Mouse (Mus musculus) cerebellum, postnatal 4 days (tissue): ENCODE measurements around the gene Cacna1d.

Source experiments
- DNase-seq, 2 experiments: peaks; one replicate each; pipeline ENCODE4 v3.0.0; 2022; ENCODE audit warnings: low spot score in 2 of 2, mixed read lengths in 1 of 2

Gene Cacna1d

DNA sequence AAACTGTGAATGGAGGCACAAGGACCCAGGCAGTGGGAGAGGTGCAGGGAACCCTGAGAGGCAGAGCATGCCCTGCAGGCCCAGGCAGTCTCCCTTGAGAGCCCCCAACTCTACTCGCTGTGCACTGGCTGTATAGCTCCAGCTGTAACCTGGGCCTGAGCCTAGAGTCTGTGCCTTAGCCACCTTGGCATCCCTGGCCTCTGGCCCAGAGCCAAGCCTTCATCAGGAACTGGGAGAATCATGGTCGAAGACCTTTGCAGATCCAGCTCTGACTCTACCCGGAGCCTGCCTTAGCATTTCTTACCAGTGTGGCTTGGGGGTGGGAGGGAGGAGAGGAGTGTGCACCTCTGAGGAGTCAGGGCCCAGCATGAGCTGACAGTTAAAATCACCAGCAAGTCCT, 322.4 kb downstream of the Cacna1d start:
- DNase-seq, result no peak

DNA sequence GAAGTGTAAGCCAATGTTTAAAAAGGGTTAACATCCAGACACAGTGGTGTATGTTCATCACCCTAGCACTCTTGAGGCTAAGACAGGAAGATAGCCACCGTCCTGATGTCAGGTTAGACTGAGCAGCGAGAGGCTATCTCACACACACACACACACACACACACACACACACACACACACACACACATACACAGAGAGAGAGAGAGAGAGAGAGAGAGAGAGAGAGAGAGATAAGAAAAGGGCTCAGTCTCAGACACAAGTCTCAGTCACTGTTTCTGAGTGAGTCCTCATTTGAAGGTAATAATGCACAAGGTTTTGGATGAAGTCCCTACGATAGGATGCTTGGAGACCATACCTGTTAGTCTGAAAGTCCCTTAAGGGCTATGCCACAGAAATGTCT, 322.9 kb downstream of the Cacna1d start:
- DNase-seq, result no peak

DNA sequence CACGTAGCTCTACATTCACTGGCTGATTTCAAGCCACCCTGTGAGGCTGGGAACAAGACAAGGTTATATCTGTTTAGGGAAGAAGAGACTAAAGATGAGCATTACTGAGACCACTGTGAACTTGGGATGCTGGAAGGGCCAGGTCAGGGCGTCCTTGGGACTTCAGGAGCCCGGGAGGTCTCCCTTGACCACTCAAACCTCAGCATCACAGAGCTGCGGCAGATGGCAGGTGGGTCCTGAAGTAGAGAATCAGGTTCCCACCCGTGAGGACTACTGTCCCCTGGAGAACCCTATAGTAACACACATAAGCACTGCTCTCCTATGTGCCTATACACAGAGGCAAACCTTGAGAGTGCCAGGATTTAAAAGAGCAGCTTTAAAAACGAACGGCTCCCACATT, 323.6 kb downstream of the Cacna1d start:
- DNase-seq, result no peak

DNA sequence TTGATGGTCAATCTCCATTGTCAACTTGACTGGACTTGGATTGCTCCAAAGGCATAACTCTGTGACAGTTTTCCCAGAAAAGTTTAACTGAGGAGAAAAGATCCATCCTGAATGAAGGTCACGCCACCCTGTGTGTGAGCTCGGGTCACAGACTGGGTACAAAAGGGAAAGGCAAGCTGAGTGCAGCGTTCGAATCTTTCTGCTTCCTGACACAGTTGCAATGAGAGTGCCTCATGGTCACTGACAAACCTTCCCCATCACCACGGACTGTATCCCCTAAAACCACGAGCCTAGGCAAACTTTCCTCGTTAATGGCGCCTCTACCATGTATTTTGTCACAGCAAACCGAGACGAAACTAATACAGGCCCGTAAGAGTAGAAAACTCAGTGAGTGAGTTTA, 325.2 kb downstream of the Cacna1d start:
- DNase-seq, result no peak

DNA sequence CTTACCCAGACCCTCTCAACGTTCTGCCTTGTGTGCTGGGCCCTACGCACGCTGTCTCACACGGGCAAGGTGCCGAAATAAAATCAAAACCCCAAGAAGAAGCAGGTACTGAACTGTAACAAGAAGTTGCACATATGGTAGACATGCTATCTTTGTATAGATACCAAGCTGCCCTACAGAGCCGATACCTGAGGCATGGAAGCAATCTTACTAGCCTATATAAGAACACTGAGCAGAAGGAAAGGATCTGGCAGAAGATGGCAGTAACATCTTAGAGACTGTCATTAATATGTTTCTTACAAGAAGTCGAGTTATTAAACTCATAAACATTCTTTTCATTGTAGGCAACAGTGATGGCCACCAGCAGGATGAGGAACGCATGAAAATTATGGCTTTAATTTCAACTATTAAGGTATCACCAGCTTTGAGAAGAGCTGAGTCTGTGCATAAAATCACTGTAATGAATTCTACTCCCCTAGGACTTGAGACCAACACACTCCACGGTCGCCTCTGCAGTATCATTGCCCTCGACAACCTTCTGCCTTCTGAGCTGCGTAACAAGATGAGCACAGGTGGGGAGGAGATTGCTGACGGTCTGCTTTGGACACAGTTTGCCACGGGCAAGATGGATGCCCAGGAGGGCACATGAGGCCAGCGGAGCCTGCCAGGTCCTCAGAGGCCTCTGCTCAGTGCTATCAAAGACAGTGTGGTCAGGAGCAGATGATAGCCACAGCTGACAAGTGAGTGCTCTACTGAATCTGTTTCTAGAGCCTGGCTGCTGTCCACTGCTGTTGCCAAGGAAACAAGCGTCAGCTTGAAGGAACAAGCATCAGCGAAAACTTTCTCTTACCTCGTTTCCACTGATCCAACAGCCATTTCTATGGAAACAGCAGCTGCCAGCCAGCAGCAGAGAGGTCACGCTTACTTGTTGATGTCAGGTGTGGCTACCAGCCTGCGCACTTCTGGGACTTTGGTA, 327.2 kb downstream of the Cacna1d start:
- peak in 1 of 2 experiments; percentile 53 for DNase-seq

DNA sequence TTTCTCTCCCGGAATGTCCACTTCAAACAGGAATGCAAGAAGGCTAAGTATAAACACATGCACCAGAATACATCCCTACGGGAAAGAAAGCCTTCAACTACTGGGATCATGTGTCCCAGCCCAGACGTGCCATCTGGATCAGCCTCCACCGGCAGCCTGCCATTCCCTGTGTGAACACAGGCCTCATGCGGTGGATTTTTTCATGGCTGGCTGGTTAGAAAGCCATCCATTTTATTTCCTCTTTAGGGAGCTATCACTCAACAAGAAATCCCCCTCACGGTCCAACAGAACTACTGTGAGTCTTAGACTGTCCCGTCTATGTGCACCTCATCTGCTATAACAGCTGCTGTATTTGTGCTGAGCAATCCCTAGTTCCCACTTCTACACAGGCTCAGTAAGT, 343.5 kb downstream of the Cacna1d start:
- peak in 1 of 2 experiments; percentile 49 for DNase-seq

DNA sequence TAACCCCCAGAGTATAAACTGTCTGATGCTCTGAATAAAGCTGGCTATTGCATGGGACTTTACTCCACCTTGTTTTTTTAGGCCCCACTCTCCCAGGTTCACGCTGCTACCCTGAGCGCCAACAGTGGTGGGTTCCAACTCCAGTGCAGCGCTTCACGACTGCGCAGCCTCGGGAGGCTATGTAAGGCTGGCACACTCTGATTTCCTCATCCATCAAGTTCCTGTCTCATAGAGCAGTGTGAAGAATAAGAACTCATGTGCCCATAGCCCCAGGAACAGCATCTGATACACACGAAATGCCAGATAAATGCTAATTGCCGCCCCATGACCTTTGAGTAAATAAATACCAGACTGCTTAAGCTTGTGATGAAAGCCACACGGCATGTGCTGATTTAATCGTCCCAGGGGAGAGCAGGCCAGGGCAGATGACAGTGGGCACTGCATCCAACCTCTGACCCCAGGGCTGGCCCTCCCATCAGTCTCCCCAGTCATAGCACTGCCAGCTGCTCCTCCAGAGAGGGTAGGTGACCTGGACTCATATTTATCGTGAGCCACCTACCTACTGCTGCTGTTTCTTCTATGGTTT, 352.8 kb downstream of the Cacna1d start:
- DNase-seq, result no peak

DNA sequence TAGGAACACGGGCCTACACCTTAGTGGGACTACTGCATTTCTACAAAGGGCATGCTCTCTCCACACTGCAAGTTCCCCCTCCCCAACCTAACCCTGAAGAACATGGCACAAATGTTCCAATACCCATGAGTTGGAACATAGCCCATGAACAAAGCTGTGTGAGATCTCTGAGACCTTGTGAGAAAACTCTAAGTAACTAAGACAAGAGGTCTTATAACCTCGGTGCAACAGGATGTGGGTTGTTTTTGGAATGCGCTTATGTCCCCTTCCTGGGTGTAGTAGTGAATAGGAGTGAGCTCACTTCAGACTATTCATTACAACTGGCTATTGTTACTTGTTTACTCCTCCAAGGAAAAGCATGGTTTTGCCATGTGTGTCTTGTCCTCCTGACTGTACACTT, 353.3 kb downstream of the Cacna1d start:
- no peak for DNase-seq

DNA sequence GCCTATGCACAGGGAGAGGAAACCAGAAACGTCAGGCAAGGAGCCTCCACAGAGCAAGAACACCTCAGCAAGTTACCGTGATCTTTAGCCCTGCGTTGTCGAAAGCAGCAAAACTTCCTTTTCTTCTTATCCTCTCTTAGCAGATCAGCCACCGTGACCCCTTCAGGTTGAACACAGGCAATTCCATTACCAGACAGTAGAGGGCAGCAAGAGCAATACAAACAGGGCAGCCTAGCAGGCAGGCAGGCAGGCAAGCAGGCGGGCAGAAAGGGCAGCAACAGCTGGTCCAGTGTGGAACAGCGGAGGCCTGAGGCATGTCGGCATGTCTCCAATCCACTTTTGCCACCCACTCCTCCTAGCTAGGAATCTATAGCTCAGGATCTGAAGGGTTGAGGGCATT, 354.3 kb downstream of the Cacna1d start:
- peak; percentile 73 to 88 for DNase-seq

DNA sequence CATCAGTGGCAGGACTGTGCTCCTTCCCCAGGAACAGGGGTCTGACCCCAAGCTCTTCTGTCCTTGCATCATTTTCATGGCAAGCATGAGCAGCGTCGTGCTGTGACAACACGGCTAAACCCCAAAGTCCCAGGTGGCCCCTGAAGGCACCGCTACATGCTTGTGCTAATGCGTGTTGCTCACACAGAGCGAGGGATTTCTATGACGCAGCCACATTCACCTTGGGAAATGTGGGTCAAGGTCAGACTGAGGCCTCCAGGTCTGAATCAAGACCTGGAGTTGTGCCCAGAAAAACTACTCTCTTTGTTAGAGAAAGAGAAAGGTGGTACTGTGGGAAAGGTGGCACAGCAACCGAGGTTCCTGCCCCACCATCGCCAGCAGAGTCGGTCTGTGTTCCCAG, 355.9 kb downstream of the Cacna1d start:
- no peak for DNase-seq

DNA sequence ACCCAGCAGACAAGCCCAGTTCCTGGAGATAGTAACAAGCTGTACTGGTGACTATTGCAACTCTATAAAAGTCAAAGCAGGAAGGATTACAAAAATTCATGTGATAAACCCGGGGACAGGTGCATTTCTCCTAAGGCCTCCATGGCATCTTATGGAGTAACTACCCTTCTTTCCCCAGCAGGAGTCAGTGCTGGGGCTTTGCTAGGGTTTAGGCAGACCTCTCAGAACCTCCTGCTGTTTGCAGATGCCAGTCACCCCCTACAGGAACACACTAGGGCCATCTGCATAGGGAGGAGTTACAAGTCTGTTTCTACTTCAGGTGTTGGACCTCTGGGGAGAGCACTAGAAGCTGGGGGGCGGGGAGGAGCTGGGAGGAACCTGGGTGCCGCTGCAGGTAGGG, 357.6 kb downstream of the Cacna1d start:
- DNase-seq, result no peak

DNA sequence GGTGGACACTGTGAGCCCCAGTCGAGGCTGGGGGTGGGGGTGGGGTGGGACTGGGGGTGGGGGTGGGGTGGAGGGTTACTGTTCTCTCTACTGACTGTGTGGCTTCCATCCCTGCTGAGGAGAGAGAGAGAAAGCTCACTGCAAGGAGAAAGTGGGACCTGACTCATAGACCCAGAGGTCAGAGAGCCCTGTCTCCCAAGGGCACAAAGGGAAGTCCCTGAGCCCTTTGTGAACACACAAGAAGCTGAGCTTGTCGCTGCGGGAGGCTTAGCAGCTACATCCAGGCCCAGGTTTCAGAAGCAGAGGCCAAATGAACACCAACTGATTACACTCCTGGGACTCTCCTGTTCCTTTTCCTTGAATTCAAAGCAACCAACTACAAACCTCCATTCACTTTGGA, 360.0 kb downstream of the Cacna1d start:
- no peak for DNase-seq

DNA sequence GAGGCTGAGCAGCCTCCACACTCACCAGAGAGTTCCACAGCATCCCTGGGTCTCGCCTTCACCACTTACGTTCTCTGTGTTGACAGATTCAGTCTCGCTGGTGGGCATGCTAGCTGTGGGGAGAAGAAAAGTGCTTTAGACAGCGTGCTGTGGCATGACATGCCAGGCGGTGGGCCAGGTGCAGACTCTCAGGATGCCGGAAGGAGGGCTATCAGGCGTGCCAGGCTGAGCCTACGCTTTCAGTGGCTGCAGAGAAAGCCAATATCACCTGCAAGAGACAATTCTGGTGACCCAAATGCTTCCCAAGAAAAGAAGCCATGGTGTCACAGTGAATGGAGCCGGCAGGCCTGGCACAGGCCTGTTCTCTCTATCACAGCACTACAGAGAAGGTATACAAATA, 361.2 kb downstream of the Cacna1d start:
- no peak for DNase-seq

DNA sequence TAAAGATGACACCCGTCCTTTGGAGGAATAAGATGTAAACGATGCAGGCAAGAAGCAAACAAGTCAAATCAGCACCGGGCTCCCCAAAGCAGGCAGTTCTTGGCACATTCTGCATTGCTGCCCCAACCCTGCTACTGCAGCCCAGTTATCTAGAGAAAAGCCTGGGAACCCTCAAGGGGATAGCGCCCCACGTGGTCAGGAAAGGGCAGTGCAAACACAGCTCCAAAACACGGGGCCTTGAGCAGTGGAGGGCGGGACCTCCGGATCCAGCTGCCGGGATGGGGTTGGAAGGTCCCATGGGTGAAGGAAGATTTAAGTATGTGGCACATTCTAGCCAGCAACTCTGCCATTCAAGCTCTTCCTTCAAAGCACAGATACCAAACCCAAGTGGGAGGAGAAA, 361.9 kb downstream of the Cacna1d start:
- peak in 1 of 2 experiments; percentile 54 for DNase-seq

DNA sequence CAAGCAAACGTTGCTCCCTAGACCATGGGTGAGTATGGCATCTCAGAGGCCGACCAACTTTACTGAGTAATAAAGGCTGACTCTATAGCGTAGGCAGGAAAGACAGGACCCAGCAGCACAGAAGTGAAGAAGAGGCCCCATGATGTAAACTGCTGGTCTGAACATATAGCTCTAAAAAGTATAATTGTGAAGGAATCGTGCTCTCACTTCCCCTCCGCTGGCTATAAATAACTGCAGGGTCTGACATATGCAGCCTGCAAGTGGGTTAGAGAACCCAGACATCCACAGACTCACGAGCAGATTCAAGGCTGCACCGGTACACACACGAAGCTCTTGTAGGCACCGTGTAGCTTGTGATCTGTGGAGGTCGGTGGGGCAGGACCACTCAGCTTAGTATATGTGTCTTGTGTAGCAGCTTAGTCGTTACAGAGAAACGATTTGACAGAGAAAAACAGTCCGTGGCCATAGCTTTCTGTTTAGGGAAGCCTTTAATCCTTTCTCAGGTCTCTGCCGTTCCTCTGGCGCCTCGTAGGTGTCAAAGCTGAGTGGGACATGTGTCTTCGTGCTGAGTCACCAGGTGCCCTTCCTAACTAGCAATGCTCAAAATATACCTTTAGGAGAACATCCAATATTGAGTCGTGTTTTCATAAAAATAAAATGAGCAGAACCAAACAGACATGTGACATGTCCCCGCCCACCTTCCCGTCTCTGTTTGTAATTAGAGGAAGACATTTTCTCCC, 366.1 kb downstream of the Cacna1d start:
- no peak for DNase-seq

DNA sequence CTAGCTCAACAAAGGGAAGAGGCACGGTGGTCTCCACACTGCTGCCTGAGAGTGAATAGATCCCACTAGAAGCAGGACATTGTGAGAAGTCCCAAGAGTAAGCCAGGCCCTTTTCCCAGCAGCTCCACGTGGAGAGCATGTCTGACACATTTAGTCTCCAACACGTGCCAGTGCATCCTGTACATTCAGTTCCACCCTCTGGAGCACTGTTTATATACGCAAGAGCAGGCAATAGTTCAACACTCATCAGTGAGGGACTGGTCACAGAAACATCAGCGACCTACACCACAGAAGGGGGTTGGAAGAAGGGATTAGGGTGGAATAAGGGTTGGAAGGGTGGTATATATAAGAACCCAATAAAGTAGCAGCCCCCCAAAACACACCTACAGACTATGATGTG, 371.2 kb downstream of the Cacna1d start:
- DNase-seq, result no peak

DNA sequence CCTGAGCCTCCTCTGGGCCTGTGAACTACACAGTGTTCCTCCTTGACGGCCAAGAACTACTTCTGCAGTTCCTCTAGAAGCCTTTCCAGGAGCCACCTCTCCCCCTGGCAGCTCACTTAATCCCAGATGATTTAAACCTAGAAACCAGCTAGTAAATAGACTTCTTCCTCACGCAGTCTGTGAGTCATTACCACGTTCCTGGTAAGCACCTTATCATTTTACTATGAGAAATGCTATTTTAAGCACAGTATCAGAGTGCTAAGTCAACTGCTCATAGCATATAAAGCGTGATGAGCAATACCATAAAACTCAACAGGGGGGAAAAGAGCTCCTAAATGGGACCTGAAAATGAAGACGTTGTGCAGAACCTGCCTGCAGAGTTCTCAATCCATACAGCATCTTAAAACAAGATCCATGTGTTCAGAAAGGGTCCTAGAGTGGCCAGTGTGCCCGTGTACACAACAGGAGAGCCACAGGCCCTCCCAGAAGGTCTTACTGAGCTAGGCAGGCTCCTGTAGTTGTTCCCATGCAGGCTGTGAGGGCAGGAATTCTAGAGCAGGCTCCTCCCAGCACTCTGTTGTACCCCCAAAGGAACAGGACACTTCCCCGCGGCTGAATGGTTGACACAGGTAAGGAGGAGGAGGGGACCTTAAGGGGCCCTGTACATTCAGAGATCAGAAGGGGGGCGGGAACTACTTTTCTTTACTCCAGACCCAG, 377.7 kb downstream of the Cacna1d start:
- DNase-seq, result no peak

DNA sequence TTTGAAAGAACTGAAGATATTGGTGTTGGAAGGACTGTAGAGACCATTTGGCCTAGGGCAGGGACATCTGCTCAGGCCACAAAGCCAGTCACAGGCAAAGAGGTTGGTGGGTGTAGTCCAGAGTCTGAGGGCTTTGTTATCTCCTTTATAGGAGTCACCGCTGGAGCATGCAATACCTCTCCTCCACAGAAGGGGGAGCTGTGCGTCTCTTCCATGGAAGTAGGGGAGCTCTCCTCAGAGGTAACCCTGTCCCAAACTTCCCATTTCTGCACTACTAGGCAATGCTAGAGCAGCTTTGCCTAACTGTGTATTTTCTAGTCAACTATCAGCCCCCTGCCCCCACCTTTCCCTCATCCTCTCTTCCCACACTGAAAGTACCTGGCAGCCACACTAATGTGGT, 382.2 kb downstream of the Cacna1d start:
- DNase-seq, result peak in 1 of 2 experiments; percentile 29

DNA sequence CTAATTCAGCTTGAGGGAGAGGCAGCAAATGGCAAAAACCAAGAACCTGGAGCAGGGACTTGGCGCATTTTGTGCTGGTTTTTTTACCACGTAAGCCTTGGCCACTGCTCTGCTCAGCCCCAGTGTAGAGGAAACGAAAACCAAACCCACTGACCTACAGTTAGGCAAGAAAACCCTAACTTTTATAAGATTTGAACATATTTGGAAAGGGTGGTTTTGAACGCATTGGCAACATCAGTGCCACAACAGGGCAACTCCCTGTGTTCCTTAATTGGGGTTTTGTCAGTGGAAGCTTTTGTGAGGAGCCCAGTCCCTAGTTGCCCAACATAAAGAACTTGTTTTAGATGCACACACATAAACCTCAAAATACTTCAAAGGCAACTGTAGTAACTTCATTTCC, 384.7 kb downstream of the Cacna1d start:
- DNase-seq, result no peak

DNA sequence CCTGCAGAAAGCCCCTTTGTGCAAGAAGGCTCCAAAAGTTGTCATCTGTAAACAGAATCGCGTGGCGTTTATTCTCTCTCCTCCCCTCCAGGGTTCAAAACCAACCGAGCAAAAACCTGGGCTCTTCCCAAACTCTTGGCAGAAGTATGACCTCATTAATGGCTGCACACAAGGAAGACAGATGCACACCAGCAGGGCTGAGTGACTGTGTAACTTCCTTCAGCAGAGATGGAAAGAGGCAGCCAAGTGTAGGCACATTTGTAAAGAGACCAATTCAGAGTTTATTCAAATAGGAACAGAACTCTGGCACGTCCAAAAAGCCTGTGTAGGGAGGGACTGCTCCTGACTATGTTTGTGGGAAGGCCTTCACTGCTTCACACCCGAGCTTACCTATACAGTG, 385.7 kb downstream of the Cacna1d start:
- DNase-seq, result peak in 1 of 2 experiments; percentile 31

DNA sequence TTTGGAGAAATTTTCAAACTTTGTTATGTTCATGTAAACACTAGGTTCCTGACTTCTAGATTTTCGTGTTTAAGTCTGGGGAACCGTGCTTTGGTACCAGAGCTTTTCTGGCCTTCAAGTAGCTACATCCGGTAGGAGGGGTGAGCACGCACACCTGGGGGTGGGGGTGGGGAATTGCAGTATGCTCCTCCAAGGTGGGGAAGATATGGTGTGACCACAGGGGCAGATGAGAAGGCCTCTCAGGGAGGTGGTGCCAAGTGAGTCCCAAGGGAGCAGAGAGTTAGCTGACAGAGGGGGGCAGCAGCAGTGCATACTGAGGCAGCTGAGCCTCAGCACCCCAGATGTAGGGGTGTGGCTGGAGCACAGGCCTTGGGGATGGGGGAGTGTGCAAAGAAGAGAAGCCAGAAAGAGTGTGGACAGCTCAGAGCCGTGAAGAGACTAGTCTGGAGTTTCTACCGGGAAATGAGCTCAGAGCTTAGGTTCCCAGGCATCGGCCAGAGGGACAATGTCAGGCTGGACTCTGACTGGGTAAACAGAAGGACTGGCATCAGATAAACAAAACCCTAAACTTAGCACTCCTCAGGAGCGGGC, 387.2 kb downstream of the Cacna1d start:
- DNase-seq, result no peak
